Mouse (Mus musculus) cerebellum, adult 2 months (tissue): ENCODE results near the gene Cks1b.

Source experiments
- CTCF ChIP-seq: fragments of 200-500 bp; IDR thresholded peaks from 2 replicates; pipeline ENCODE4 v1.5.1; 2011; ENCODE audit warnings: low read depth, mild to moderate bottlenecking, control low read depth, low read length, moderate library complexity, borderline replicate concordance; ENCODE audit not compliant: insufficient read depth
- POLR2A ChIP-seq: fragments of 200-500 bp; IDR thresholded peaks from 2 replicates; pipeline ENCODE4 v1.6.1; 2011; ENCODE audit warnings: low read length, control low read depth, borderline replicate concordance; ENCODE audit not compliant: insufficient read depth

GRCm38 (mm10) chr3:89401329-89401728 is 16.9 kb downstream of the Cks1b start:
- TF ChIP-seq CTCF (no peak), POLR2A (no peak)
